Mouse (Mus musculus) liver, postnatal 0 days (tissue): Measurements from ENCODE around the gene Gsap.

Source experiments
- CTCF ChIP-seq: sonication (generic); IDR thresholded peaks from 2 replicates; pipeline ENCODE4 v1.5.1; 2016; ENCODE audit warnings: antibody characterized with exemption, low read depth
- EP300 ChIP-seq: IDR thresholded peaks from 2 replicates; pipeline ENCODE4 v1.6.1; 2016; ENCODE audit warnings: antibody characterized with exemption, low read depth, mild to moderate bottlenecking

GRCm38 (mm10) chr5:21188435-21188834 lies 2.4 kb downstream of the Gsap start:
- TF ChIP-seq CTCF (no peak), EP300 (no peak)
